Mouse (Mus musculus) liver, postnatal 0 days (tissue): ENCODE data around the gene Gm45140.

Experiments
- CTCF ChIP-seq: sonication (generic); IDR thresholded peaks from 2 replicates; pipeline ENCODE4 v1.5.1; 2016; ENCODE audit warnings: antibody characterized with exemption, low read depth
- EP300 ChIP-seq: IDR thresholded peaks from 2 replicates; pipeline ENCODE4 v1.6.1; 2016; ENCODE audit warnings: antibody characterized with exemption, low read depth, mild to moderate bottlenecking

- TF ChIP-seq CTCF: no peak
- TF ChIP-seq EP300: no peak
Observed at GRCm38 (mm10) chr6:87809144-87809543, 26.5 kb downstream of the Gm45140 start.
